Mouse (Mus musculus) lung, embryonic 14.5 days (tissue): ENCODE measurements around the gene Khsrp. TPM values are rescaled to one million over a fixed set of nuclear protein-coding genes. Genes with fewer than 3 reads are reported as not detected.
A peak's percentile ranks its signal among the peaks of the same experiment; 100 is the strongest.

Experiments used
- ATAC-seq: fragments of 200-750 bp; cut with Nextera tagmentation; 2 replicates; pipeline ENCODE4 v1.8.0; 2017; ENCODE audit warnings: mild to moderate bottlenecking, moderate TSS enrichment, moderate library complexity; ENCODE audit not compliant: insufficient read depth
- DNase-seq: peaks from one replicate; pipeline ENCODE4 v3.0.0-alpha.2; 2015
- H3K27ac ChIP-seq: fragments of 300-500 bp; sonication (generic); 2 replicates; pipeline ENCODE4 v1.5.1; 2014; ENCODE audit warnings: low read depth, mild to moderate bottlenecking, moderate library complexity
- H3K27me3 ChIP-seq: fragments of 300-500 bp; sonication (generic); 2 replicates; pipeline ENCODE4 v1.6.1; 2014; ENCODE audit warnings: low read length, control low read depth; ENCODE audit not compliant: insufficient read depth
- H3K36me3 ChIP-seq: fragments of 300-500 bp; sonication (generic); 2 replicates; pipeline ENCODE4 v1.6.1; 2014; ENCODE audit warnings: control low read depth; ENCODE audit not compliant: insufficient read depth
- H3K4me1 ChIP-seq: fragments of 300-500 bp; sonication (generic); 2 replicates; pipeline ENCODE4 v1.6.1; 2014; ENCODE audit warnings: antibody characterized with exemption, control low read depth; ENCODE audit not compliant: insufficient read depth
- H3K4me2 ChIP-seq: fragments of 300-500 bp; sonication (generic); 2 replicates; pipeline ENCODE4 v1.6.1; 2014; ENCODE audit warnings: mild to moderate bottlenecking
- H3K4me3 ChIP-seq: fragments of 300-500 bp; sonication (generic); 2 replicates; pipeline ENCODE4 v1.5.1; 2014; ENCODE audit warnings: low read depth, low read length
- H3K9ac ChIP-seq: fragments of 300-500 bp; sonication (generic); 2 replicates; pipeline ENCODE4 v1.6.1; 2014
- H3K9me3 ChIP-seq: fragments of 300-500 bp; sonication (generic); 2 replicates; pipeline ENCODE4 v1.6.1; 2016; ENCODE audit warnings: low read depth, low read length, control low read depth
- CTCF ChIP-seq: IDR thresholded peaks from 2 replicates; pipeline ENCODE4 v1.5.1; 2016; ENCODE audit warnings: antibody characterized with exemption, low read depth
- WGBS: fragments of 180-500 bp; shearing (Covaris S2); extraction: QIAGEN DNeasy Blood & Tissue Kit; methylation state at CpG from one replicate; pipeline ENCODE4 v1.1.7; 2014; 5-methylcytosine and 5-hydroxymethylcytosine counted together
- polyA plus RNA-seq: library from polyadenylated mRNA; unstranded; fragments of >200 nt; fragmentation: Nextera tagmentation; extraction: Ambion mirVana; gene quantifications from 2 replicates; pipeline ENCODE4 v1.2.1, GENCODE M21; 2014

Gene Khsrp
- polyA plus RNA-seq, 1 experiment from 2014 or later: 69.4 TPM

- H3K27ac ChIP-seq: no peak overlapping the region
- no peaks in the 10 kb centered on the region for H3K27me3 ChIP-seq
- peak overlapping the region; percentile 86 for H3K4me2 ChIP-seq
- H3K4me3 ChIP-seq: peak overlapping the region; percentile 83; the same call in 1 of the 2 replicates
- no peaks in the 10 kb centered on the region for H3K9me3 ChIP-seq
- no peak for TF ChIP-seq CTCF
- DNase-seq (no peak), ATAC-seq (no peak)
- H3K36me3 ChIP-seq: peaks cover 26% of the 10 kb centered on the region
- peak overlapping the region; percentile 77; the same call in 1 of the 2 replicates for H3K9ac ChIP-seq
- 69% methylated on average over 7 of the region's 7 CpGs for WGBS
- H3K4me1 ChIP-seq: peaks cover 5% of the 10 kb centered on the region; the same call in 1 of the 2 replicates
These were observed 42.3 kb downstream of the Khsrp start for GRCm38 (mm10) chr17:56988921-56989430.

DNA sequence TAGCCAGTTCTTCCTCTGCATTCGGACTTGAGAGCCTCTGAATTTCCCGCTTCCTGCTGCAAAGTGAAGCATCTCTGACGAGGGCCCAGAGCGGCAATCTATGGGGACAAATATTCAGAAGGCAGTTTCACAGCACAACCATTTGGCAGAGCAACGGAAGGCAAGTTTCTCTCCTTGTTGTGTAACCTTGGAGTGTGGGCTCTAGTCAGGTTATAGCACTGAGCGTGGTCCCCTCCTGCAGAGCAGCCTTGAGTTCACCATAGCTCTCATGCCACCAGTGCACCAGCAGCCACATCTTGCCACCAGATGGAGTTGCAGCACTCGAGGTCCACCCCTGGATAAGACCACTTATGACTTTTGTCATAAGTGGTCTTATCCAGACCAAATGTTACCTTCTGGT, 42.9 kb downstream of the Khsrp start:
- no peaks in the 10 kb centered on the region for H3K9me3 ChIP-seq
- peak; percentile 31 for TF ChIP-seq CTCF
- H3K4me3 ChIP-seq: no peak overlapping the region
- H3K36me3 ChIP-seq: peaks cover 20% of the 10 kb centered on the region
- ATAC-seq: no peak
- no peak overlapping the region for H3K27ac ChIP-seq
- WGBS: 78% methylated on average over 7 of the region's 7 CpGs
- no peak overlapping the region for H3K9ac ChIP-seq
- H3K4me1 ChIP-seq: peaks cover 5% of the 10 kb centered on the region; the same call in 1 of the 2 replicates
- no peaks in the 10 kb centered on the region for H3K27me3 ChIP-seq
- 0 out of 2 replicates have a peak overlapping the region, but pooled peaks have one; percentile 7 for H3K4me2 ChIP-seq
- peak; percentile 24 for DNase-seq

DNA sequence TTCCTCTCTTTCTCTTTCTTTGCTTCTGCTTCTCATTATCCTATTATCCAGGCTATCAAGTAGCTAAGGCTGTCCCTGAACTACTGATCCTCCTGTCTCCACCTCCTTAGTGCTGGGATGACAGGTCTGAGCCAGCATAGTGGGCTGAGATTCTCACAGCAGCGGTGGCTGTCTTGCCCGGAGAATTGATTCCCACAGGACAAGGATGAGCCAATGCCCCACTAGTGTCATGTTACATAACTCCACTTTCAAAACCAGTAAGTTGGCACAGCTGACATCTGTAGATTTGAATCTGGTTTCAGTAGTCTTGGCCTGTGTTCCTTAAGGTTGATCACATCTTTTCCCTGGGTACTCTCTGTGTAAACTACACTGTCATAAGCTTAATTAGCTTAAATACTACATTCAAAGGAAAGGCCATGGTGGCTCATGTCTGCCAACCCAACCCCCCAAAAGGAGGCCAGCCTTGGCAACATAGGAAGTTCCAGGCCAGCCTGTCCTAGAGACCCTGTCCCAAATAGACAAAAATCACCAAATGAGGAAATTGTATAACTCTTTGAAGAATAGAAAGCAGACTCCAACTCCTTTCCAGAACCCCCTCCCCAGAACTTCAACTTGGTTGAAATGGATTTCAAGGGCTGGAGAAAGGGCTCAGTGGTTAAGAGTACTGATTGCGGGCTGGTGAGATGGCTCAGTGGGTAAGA, 45.1 kb downstream of the Khsrp start:
- Histone ChIP-seq H3K27me3 (no peaks in the 10 kb centered on the region), H3K4me3 (no peak overlapping the region), H3K9me3 (no peaks in the 10 kb centered on the region), H3K9ac (no peak overlapping the region), H3K27ac (no peak overlapping the region), H3K4me1 (peaks cover 5% of the 10 kb centered on the region; the same call in 1 of the 2 replicates), H3K4me2 (no peak overlapping the region), H3K36me3 (no peaks in the 10 kb centered on the region)
- ATAC-seq: no peak
- TF ChIP-seq CTCF: no peak
- no peak for DNase-seq
- WGBS: 75% methylated on average over 3 of the region's 3 CpGs

GRCm38 (mm10) chr17:56985656-56986055, 45.7 kb downstream of the Khsrp start:
- DNase-seq (no peak), ATAC-seq (no peak)
- no peaks in the 10 kb centered on the region for H3K4me1 ChIP-seq
- H3K9me3 ChIP-seq: no peaks in the 10 kb centered on the region
- WGBS: 67% methylated on average over 3 of the region's 3 CpGs
- no peak overlapping the region for H3K27ac ChIP-seq
- TF ChIP-seq CTCF: no peak
- H3K9ac ChIP-seq: no peak overlapping the region
- no peak overlapping the region for H3K4me2 ChIP-seq
- H3K36me3 ChIP-seq: no peaks in the 10 kb centered on the region
- H3K4me3 ChIP-seq: no peak overlapping the region
- H3K27me3 ChIP-seq: no peaks in the 10 kb centered on the region

GRCm38 (mm10) chr17:56984886-56985285, 46.4 kb downstream of the Khsrp start:
- H3K9me3 ChIP-seq: no peaks in the 10 kb centered on the region
- no peaks in the 10 kb centered on the region for H3K4me1 ChIP-seq
- DNase-seq (no peak), ATAC-seq (no peak)
- WGBS: 70% methylated on average over 9 of the region's 9 CpGs
- H3K4me3 ChIP-seq: no peak overlapping the region
- no peak overlapping the region for H3K4me2 ChIP-seq
- TF ChIP-seq CTCF: no peak
- no peak overlapping the region for H3K27ac ChIP-seq
- H3K36me3 ChIP-seq: no peaks in the 10 kb centered on the region
- no peak overlapping the region for H3K9ac ChIP-seq
- H3K27me3 ChIP-seq: no peaks in the 10 kb centered on the region

GRCm38 (mm10) chr17:56982013-56982412, 49.3 kb downstream of the Khsrp start, which contains the start of gene Acer1:
Acer1 (minus strand) TSS chr17:56982126.
- 66% methylated on average over 5 of the region's 5 CpGs for WGBS
- Histone ChIP-seq H3K9ac (no peak within 1 kb of the TSS), H3K4me2 (no peak within 1 kb of the TSS), H3K4me3 (no peak within 1 kb of the TSS), H3K27ac (no peak within 1 kb of the TSS), H3K36me3 (no peaks in the 10 kb centered on the region), H3K9me3 (no peaks in the 10 kb centered on the region), H3K4me1 (no peaks in the 10 kb centered on the region), H3K27me3 (no peaks in the 10 kb centered on the region)
- TF ChIP-seq CTCF: no peak
- DNase-seq (no peak), ATAC-seq (no peak)

DNA sequence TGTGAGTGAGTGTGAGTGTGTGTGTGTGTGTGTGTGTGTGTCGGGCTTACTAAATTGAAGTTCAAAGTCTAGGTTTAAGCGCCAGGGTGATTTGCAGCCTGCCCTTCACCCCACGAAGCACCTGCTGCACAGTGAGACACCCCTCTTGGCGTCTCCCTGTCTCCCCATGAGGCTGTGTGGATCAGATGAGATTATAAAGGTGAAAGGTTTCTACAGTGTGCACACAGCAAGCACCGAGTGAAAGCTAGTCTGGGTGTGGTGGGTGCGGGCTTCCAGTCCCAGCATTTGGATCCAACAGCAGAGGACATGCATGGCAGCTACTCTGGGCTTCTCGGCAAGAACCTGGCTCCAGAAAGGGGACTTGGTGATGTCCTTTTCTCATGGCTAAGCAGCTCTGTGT, 50.3 kb downstream of the Khsrp start:
- Histone ChIP-seq H3K4me2 (no peak overlapping the region), H3K36me3 (no peaks in the 10 kb centered on the region), H3K27ac (no peak overlapping the region), H3K9ac (no peak overlapping the region), H3K4me3 (no peak overlapping the region), H3K9me3 (no peaks in the 10 kb centered on the region), H3K4me1 (no peaks in the 10 kb centered on the region), H3K27me3 (no peaks in the 10 kb centered on the region)
- ATAC-seq: no peak
- 69% methylated on average over 7 of the region's 7 CpGs for WGBS
- DNase-seq: no peak
- TF ChIP-seq CTCF: no peak
